Mouse (Mus musculus): ENCODE data around the gene Trmt112.

- no peak for TF ChIP-seq EP300 (IDR thresholded peaks at IDR 0.05; ENCODE audit: low read depth)
- no peak for TF ChIP-seq CTCF (IDR thresholded peaks at IDR 0.05; ENCODE audit: low read depth)
These were observed 10.6 kb downstream of the Trmt112 start for GRCm38 (mm10) chr19:6919876-6920740.
